Mouse (Mus musculus): ENCODE measurements around the gene Grem2. TPM values are rescaled to one million over a fixed set of nuclear protein-coding genes. Genes with fewer than 3 reads are reported as not detected.

The Grem2 gene
- total and polyA plus RNA-seq, 3 experiments, result not detected

DNA sequence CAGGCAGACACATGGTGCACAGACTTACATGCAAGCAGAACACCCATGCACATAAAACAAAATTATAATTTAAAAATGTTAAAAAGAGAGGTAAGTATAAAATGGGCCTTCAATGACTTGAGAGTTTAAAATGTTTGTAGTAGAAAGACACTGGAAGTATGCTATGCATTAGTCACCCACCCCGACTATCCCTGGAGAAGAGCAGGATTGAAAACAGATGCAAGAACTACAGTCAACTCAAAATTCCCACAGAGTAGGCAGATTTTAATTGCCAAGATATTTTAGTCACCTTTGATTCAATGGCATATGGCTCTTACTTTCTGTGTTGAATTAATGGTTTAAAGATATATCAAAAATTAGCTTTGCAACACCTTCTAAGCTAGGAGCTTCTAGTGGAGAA is 39.1 kb downstream of the Grem2 start:
- H3K36me3 ChIP-seq (ENCODE audit: control insufficient read depth in 1 of 2, insufficient read depth in 2 of 2, low read length in 2 of 2), result no peaks in the 10 kb centered on the region
- no peaks in the 10 kb centered on the region for H3K79me2 ChIP-seq (ENCODE audit: control insufficient read depth, insufficient read depth, low read length, poor library complexity)
- TF ChIP-seq E2F4 (IDR thresholded peaks at IDR 0.05; ENCODE audit: borderline replicate concordance, low read depth, low read length) (no peak), MXI1 (IDR thresholded peaks at IDR 0.05; ENCODE audit: low read depth, low read length) (no peak), ETS1 (IDR thresholded peaks at IDR 0.05; ENCODE audit: low read depth, low read length) (no peak), JUND (IDR thresholded peaks at IDR 0.05; ENCODE audit: low read depth, low read length) (no peak), MEF2A (IDR thresholded peaks at IDR 0.05; ENCODE audit: extremely low read depth, insufficient replicate concordance, low read depth, low read length, poor library complexity, severe bottlenecking) (no peak), MAFK (IDR thresholded peaks at IDR 0.05; ENCODE audit: borderline replicate concordance, low read depth, low read length) (no peak), MAZ (IDR thresholded peaks at IDR 0.05; ENCODE audit: low read depth, low read length) (no peak), MYB (IDR thresholded peaks at IDR 0.05; ENCODE audit: low read depth, low read length) (no peak)

GRCm38 (mm10) chr1:174875173-174875572 is 46.4 kb downstream of the Grem2 start:
- Histone ChIP-seq H3K4me1 (ENCODE audit: control insufficient read depth in 1 of 2, insufficient read depth in 2 of 2, low read length in 2 of 2) (no peaks in the 10 kb centered on the region), H3K9ac (ENCODE audit: control insufficient read depth, low read depth, low read length, poor library complexity, severe bottlenecking) (no peak overlapping the region), H3K79me2 (ENCODE audit: control insufficient read depth, insufficient read depth, low read length, poor library complexity) (no peaks in the 10 kb centered on the region), H3K36me3 (ENCODE audit: control insufficient read depth in 1 of 2, insufficient read depth in 2 of 2, low read length in 2 of 2) (no peaks in the 10 kb centered on the region), H3K27me3 (ENCODE audit: control insufficient read depth in 1 of 2, insufficient read depth in 2 of 2, low read length in 2 of 2) (no peaks in the 10 kb centered on the region), H3K4me3 (ENCODE audit: control insufficient read depth in 1 of 2, insufficient read depth in 1 of 2, low read depth in 2 of 2, low read length in 2 of 2) (no peak overlapping the region), H3K27ac (ENCODE audit: control insufficient read depth, low read depth, low read length) (no peak overlapping the region), H3K9me3 (replicated peaks; ENCODE audit: insufficient read depth, low read length) (no peaks in the 10 kb centered on the region)
- DNase-seq (ENCODE audit: low read depth, low spot score), result no peak
- no peak for TF ChIP-seq ELF1 (IDR thresholded peaks at IDR 0.05; ENCODE audit: low read depth, low read length)
- TF ChIP-seq CHD1 (IDR thresholded peaks at IDR 0.05; ENCODE audit: low read depth, low read length), result no peak
- no peak for TF ChIP-seq TAL1 (IDR thresholded peaks at IDR 0.05; ENCODE audit: low read length)
- no peak for TF ChIP-seq GABPA (IDR thresholded peaks at IDR 0.05; ENCODE audit: low read depth, low read length)
- no peak for TF ChIP-seq GATA1 (IDR thresholded peaks at IDR 0.05; ENCODE audit: low read depth, low read length)
- TF ChIP-seq CTCF (IDR thresholded peaks at IDR 0.05 in 2 of 3, conservative IDR thresholded peaks at IDR 0.05 in 1 of 3; ENCODE audit: control insufficient read depth in 1 of 3, insufficient read depth in 1 of 3, low read depth in 2 of 3, low read length in 3 of 3, poor library complexity in 1 of 3, severe bottlenecking in 1 of 3), result no peak
- TF ChIP-seq RCOR1 (IDR thresholded peaks at IDR 0.05; ENCODE audit: low read depth, low read length), result no peak
- TF ChIP-seq POLR2AphosphoS2 (IDR thresholded peaks at IDR 0.05; ENCODE audit: low read length), result no peak
- no peak for TF ChIP-seq SMC3 (IDR thresholded peaks at IDR 0.05; ENCODE audit: low read depth, low read length)
- TF ChIP-seq HCFC1 (IDR thresholded peaks at IDR 0.05; ENCODE audit: low read depth, low read length), result no peak
- TF ChIP-seq MAFK (IDR thresholded peaks at IDR 0.05; ENCODE audit: borderline replicate concordance, low read depth, low read length), result no peak
- TF ChIP-seq MYC (IDR thresholded peaks at IDR 0.05; ENCODE audit: low read depth, low read length), result no peak
- TF ChIP-seq MYB (IDR thresholded peaks at IDR 0.05; ENCODE audit: low read depth, low read length), result no peak
- no peak for TF ChIP-seq USF2 (IDR thresholded peaks at IDR 0.05; ENCODE audit: borderline replicate concordance in 1 of 2, insufficient read depth in 1 of 2, low read depth in 1 of 2, low read length in 2 of 2)
- no peak for TF ChIP-seq TCF12 (IDR thresholded peaks at IDR 0.05; ENCODE audit: low read depth, low read length)
- TF ChIP-seq JUND (IDR thresholded peaks at IDR 0.05; ENCODE audit: low read depth, low read length), result no peak

More for the DNA sequence above, 39.1 kb downstream of the Grem2 start:
- DNase-seq (ENCODE audit: low read depth, low spot score), result no peak
- no peaks in the 10 kb centered on the region for H3K27me3 ChIP-seq (ENCODE audit: control insufficient read depth in 1 of 2, insufficient read depth in 2 of 2, low read length in 2 of 2)
- no peak overlapping the region for H3K27ac ChIP-seq (ENCODE audit: control insufficient read depth, low read depth, low read length)
- H3K4me1 ChIP-seq (ENCODE audit: control insufficient read depth in 1 of 2, insufficient read depth in 2 of 2, low read length in 2 of 2), result no peaks in the 10 kb centered on the region
- no peak overlapping the region for H3K9ac ChIP-seq (ENCODE audit: control insufficient read depth, low read depth, low read length, poor library complexity, severe bottlenecking)
- H3K4me3 ChIP-seq (ENCODE audit: control insufficient read depth in 1 of 2, insufficient read depth in 1 of 2, low read depth in 2 of 2, low read length in 2 of 2), result no peak overlapping the region
- no peaks in the 10 kb centered on the region for H3K9me3 ChIP-seq (replicated peaks; ENCODE audit: insufficient read depth, low read length)

All from MEL (cell line).